In the genomic region with DNA sequence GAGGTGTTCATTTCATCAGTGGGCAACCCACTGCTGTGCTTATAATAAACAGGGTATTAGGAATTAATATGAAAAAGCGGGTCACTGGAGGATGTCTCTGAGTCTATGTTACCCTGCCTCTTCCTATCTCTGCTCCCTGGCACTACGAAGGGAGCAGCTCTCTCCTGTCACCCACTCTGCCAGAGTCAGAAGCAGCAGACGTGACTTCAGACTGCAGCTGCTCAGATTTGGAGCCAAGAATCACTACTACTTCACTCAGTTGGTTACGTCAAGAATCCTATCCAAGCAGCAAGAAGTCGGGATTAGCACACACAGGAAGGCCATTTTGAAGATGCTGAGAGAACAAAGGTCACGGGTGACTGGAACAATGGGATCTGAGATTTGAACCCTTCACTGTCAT, we compare ENCODE assay signal across 12 mouse cellular contexts.
"Had no signal": no experiment of that assay in that cellular context is flagged by ENCODE, and none has a peak within 500 bp of the region (broad histone marks: within the 10 kb centered on the region; RNA-seq: fewer than 3 reads in every experiment).

No protein-coding gene starts in this region.

- H3K36me3 ChIP-seq: liver, embryonic 13.5 days had no signal

- H3K9ac ChIP-seq: liver, embryonic 13.5 days had no signal

- DNase-seq: kidney, postnatal 25 days; layer of hippocampus, adult 9-11 months; liver, embryonic 13.5 days; lung, adult 2 months; lung, postnatal 14 days; lung, postnatal 4 days; midbrain, embryonic 14.5 days; thymus, adult 18-20 months; thymus, postnatal 36 days had no signal

- H3K9me3 ChIP-seq: liver, embryonic 13.5 days had no signal

- H3K27ac ChIP-seq: kidney, postnatal 0 days; layer of hippocampus, adult 2 months; liver, embryonic 13.5 days had no signal

- H3K4me2 ChIP-seq: liver, embryonic 13.5 days; midbrain, embryonic 11.5 days had no signal

- H3K4me3 ChIP-seq: layer of hippocampus, adult 2 months; liver, embryonic 13.5 days had no signal

- H3K27me3 ChIP-seq: liver, embryonic 13.5 days had no signal
